Mouse (Mus musculus): ENCODE results near the gene Tmem28. TPM values are rescaled to one million over a fixed set of nuclear protein-coding genes. Genes with fewer than 3 reads are reported as not detected.

Tmem28 gene
- total and polyA plus RNA-seq, 3 experiments = not detected

- Histone ChIP-seq H3K36me3 (replicated peaks in 1 of 2; ENCODE audit: control insufficient read depth in 1 of 2, insufficient read depth in 1 of 2, low read length in 1 of 2) (no peaks in the 10 kb centered on the region), H3K9me3 (replicated peaks; ENCODE audit: low read length) (no peaks in the 10 kb centered on the region), H3K4me1 (ENCODE audit: control insufficient read depth in 1 of 2, insufficient read depth in 2 of 2) (no peaks in the 10 kb centered on the region), H3K9ac (ENCODE audit: insufficient read depth, low read depth) (no peak overlapping the region), H3K79me2 (replicated peaks; ENCODE audit: control insufficient read depth, extremely low read depth, insufficient read depth, poor library complexity, severe bottlenecking) (no peaks in the 10 kb centered on the region), H3K4me2 (ENCODE audit: insufficient read depth, low read depth, poor library complexity, severe bottlenecking) (no peak overlapping the region), H3K27me3 (replicated peaks) (no peaks in the 10 kb centered on the region), H3K27ac (ENCODE audit: insufficient read depth, low read depth) (no peak overlapping the region), H3K4me3 (replicated peaks in 1 of 3; ENCODE audit: low read depth in 2 of 3, low read length in 2 of 3, poor library complexity in 1 of 3) (no peak overlapping the region)
- dilution Hi-C loops (cut with MboI; ENCODE audit: extremely low pct_ligation_motif_present, extremely low pct_unique_long_range_greater_than_20kb, low sequenced_read_pairs) = no loop called here
- TF ChIP-seq ELF1 (IDR thresholded peaks at IDR 0.05; ENCODE audit: low read depth, low read length) (no peak), BHLHE40 (IDR thresholded peaks at IDR 0.05; ENCODE audit: low read depth, low read length) (no peak), MEF2A (IDR thresholded peaks at IDR 0.05; ENCODE audit: borderline replicate concordance, low read depth, low read length) (no peak), UBTF (IDR thresholded peaks at IDR 0.05; ENCODE audit: low read depth, low read length) (no peak), ZKSCAN1 (IDR thresholded peaks at IDR 0.05; ENCODE audit: borderline replicate concordance, low read depth, low read length) (no peak), ETS1 (conservative IDR thresholded peaks at IDR 0.05; ENCODE audit: low read depth, low read length) (no peak), CHD2 (IDR thresholded peaks at IDR 0.05; ENCODE audit: low read length) (no peak), JUND (conservative IDR thresholded peaks at IDR 0.05; ENCODE audit: low read depth, low read length) (no peak), TBP (conservative IDR thresholded peaks at IDR 0.05; ENCODE audit: low read depth, low read length) (no peak), SIN3A (IDR thresholded peaks at IDR 0.05; ENCODE audit: low read length) (no peak), SMC3 (IDR thresholded peaks at IDR 0.05; ENCODE audit: low read depth, low read length) (no peak), TCF12 (IDR thresholded peaks at IDR 0.05; ENCODE audit: low read depth, low read length) (no peak), USF1 (IDR thresholded peaks at IDR 0.05; ENCODE audit: low read depth, low read length) (no peak), POLR2AphosphoS2 (IDR thresholded peaks at IDR 0.05; ENCODE audit: low read depth, low read length) (no peak)
- in situ Hi-C loops (cut with MboI; ENCODE audit: low pct_ligation_motif_present, low pct_unique_long_range_greater_than_20kb, low sequenced_read_pairs) = no loop called here
- DNase-seq (ENCODE audit: extremely low read depth) = no peak
Observed at GRCm38 (mm10) chrX:99842090-99842489, 21.3 kb downstream of the Tmem28 start.

GRCm38 (mm10) chrX:99853261-99853741 lies 32.5 kb downstream of the Tmem28 start:
- dilution Hi-C loops (cut with MboI; ENCODE audit: extremely low pct_ligation_motif_present, extremely low pct_unique_long_range_greater_than_20kb, low sequenced_read_pairs) (no loop called here), in situ Hi-C loops (cut with MboI; ENCODE audit: low pct_ligation_motif_present, low pct_unique_long_range_greater_than_20kb, low sequenced_read_pairs) (no loop called here)
- H3K4me1 ChIP-seq (ENCODE audit: control insufficient read depth in 1 of 2, insufficient read depth in 2 of 2) = no peaks in the 10 kb centered on the region
- H3K27me3 ChIP-seq (replicated peaks) = no peaks in the 10 kb centered on the region
- peak; percentile 52 for DNase-seq (ENCODE audit: extremely low read depth)
- H3K79me2 ChIP-seq (replicated peaks; ENCODE audit: control insufficient read depth, extremely low read depth, insufficient read depth, poor library complexity, severe bottlenecking) = no peaks in the 10 kb centered on the region
- H3K4me2 ChIP-seq (ENCODE audit: insufficient read depth, low read depth, poor library complexity, severe bottlenecking) = 0 out of 2 replicates have a peak overlapping the region, but pooled peaks have one; percentile 12
- H3K9ac ChIP-seq (ENCODE audit: insufficient read depth, low read depth) = peak overlapping the region; percentile 12; the same call in 1 of the 2 replicates
- H3K27ac ChIP-seq (ENCODE audit: insufficient read depth, low read depth) = no peak overlapping the region
- H3K36me3 ChIP-seq (replicated peaks in 1 of 2; ENCODE audit: control insufficient read depth in 1 of 2, insufficient read depth in 1 of 2, low read length in 1 of 2) = no peaks in the 10 kb centered on the region
- peak overlapping the region in 2 of 3 experiments; percentile 36 to 48 for H3K4me3 ChIP-seq (replicated peaks in 1 of 3; ENCODE audit: low read depth in 2 of 3, low read length in 2 of 3, poor library complexity in 1 of 3)
- 0 out of 2 replicates have a peak, but pooled peaks have one; percentile 8 for TF ChIP-seq IRF4 (IDR thresholded peaks at IDR 0.05; ENCODE audit: low read depth, low read length)
- TF ChIP-seq MEF2A (IDR thresholded peaks at IDR 0.05; ENCODE audit: borderline replicate concordance, low read depth, low read length) = no peak
- peak in 1 of 2 experiments; percentile 70; a peak in 2 of 4 replicates for TF ChIP-seq CTCF (conservative IDR thresholded peaks at IDR 0.05 in 1 of 2, IDR thresholded peaks at IDR 0.05 in 1 of 2; ENCODE audit: low read depth in 2 of 2, low read length in 2 of 2)
- TF ChIP-seq RAD21 (IDR thresholded peaks at IDR 0.05; ENCODE audit: low read depth, low read length) = peak; percentile 59
- TF ChIP-seq SMC3 (IDR thresholded peaks at IDR 0.05; ENCODE audit: low read depth, low read length) = peak; percentile 40
- no peak for TF ChIP-seq TBP (conservative IDR thresholded peaks at IDR 0.05; ENCODE audit: low read depth, low read length)
- peak; percentile 35 for TF ChIP-seq NRF1 (IDR thresholded peaks at IDR 0.05; ENCODE audit: low read depth, low read length)
- peak; percentile 61; the same call in 1 of the 2 replicates for TF ChIP-seq ELF1 (IDR thresholded peaks at IDR 0.05; ENCODE audit: low read depth, low read length)
- H3K9me3 ChIP-seq (replicated peaks; ENCODE audit: low read length) = no peaks in the 10 kb centered on the region
